Comparison of ENCODE assay signal across 11 mouse cellular contexts in genomic region chr5:35041268-35041829, GRCm38 (mm10). TPM values are rescaled to one million over a fixed set of nuclear protein-coding genes. Genes with fewer than 3 reads are reported as not detected.
DNase-seq lines count a peak whose midpoint lies in the region; ATAC-seq and TF ChIP-seq lines count a peak whose summit lies in the region.
"Had no signal": no experiment of that assay in that cellular context is flagged by ENCODE, and none has a peak within 500 bp of the region (broad histone marks: within the 10 kb centered on the region; RNA-seq: fewer than 3 reads in every experiment).

Hgfac (plus strand) TSS chr5:35041509.

- H3K4me1 ChIP-seq in megakaryocyte, embryonic 14.5 days: peaks cover 88% of the 10 kb centered on the region
- no peaks in the 10 kb centered on the region for H3K4me1 ChIP-seq in intestine, postnatal 0 days (replicated peaks; ENCODE audit: control insufficient read depth, insufficient read depth, low read length)
- no peaks in the 10 kb centered on the region for H3K4me1 ChIP-seq in midbrain, embryonic 13.5 days (replicated peaks)

- ATAC-seq in megakaryocyte, adult 5-6 weeks (ENCODE audit: poor library complexity, severe bottlenecking): no peak
- ATAC-seq in intestine, postnatal 0 days: peak; percentile 70
- no peak for ATAC-seq in midbrain, embryonic 13.5 days

- no peak within 1 kb of the TSS for H3K27ac ChIP-seq in intestine, postnatal 0 days (ENCODE audit: low read depth, low read length)
- H3K27ac ChIP-seq in midbrain, embryonic 13.5 days: no peak within 1 kb of the TSS
- no peak within 1 kb of the TSS for H3K27ac ChIP-seq in layer of hippocampus, adult 2 months

- no peak for TF ChIP-seq CTCF in intestine, postnatal 0 days (IDR thresholded peaks at IDR 0.05; ENCODE audit: low read depth)
- no peak for TF ChIP-seq CTCF in layer of hippocampus, adult 2 months (conservative IDR thresholded peaks at IDR 0.05)

- no peaks in the 10 kb centered on the region for H3K9me3 ChIP-seq in megakaryocyte, embryonic 14.5 days
- no peaks in the 10 kb centered on the region for H3K9me3 ChIP-seq in intestine, postnatal 0 days (ENCODE audit: control insufficient read depth)
- no peaks in the 10 kb centered on the region for H3K9me3 ChIP-seq in midbrain, embryonic 13.5 days

- H3K27me3 ChIP-seq in megakaryocyte, embryonic 14.5 days (replicated peaks): peaks cover 12% of the 10 kb centered on the region
- no peaks in the 10 kb centered on the region for H3K27me3 ChIP-seq in intestine, postnatal 0 days (replicated peaks; ENCODE audit: control insufficient read depth, insufficient read depth, low read length)
- H3K27me3 ChIP-seq in midbrain, embryonic 13.5 days: no peaks in the 10 kb centered on the region

- peak; percentile 70 for DNase-seq in large intestine, adult 2 months (ENCODE audit: low read depth, low spot score)
- peak; percentile 38 to 65 for DNase-seq in lung, postnatal 4 days
- DNase-seq in thymus, postnatal 36 days: no peak
- DNase-seq in layer of hippocampus, adult 2 months (ENCODE audit: low spot score in 2 of 2): no peak
- DNase-seq: adrenal gland, adult 8-10 months; cerebellum, adult 9-10 months; gastrocnemius, postnatal 14 days had no signal

- WGBS in intestine, postnatal 0 days: 25% methylated on average over 6 of the region's 6 CpGs
- 15% methylated on average over 6 of the region's 6 CpGs for WGBS in large intestine, adult 2 months
- WGBS in midbrain, embryonic 13.5 days: 63% methylated on average over 6 of the region's 6 CpGs

- H3K9ac ChIP-seq in intestine, postnatal 0 days (ENCODE audit: low read depth, low read length): no peak within 1 kb of the TSS
- H3K9ac ChIP-seq in midbrain, embryonic 13.5 days (replicated peaks): no peak within 1 kb of the TSS

- peaks cover 87% of the 10 kb centered on the region for H3K36me3 ChIP-seq in megakaryocyte, embryonic 14.5 days (replicated peaks; ENCODE audit: low read length)
- H3K36me3 ChIP-seq in intestine, postnatal 0 days (ENCODE audit: control insufficient read depth, insufficient read depth): no peaks in the 10 kb centered on the region
- H3K36me3 ChIP-seq in midbrain, embryonic 13.5 days: no peaks in the 10 kb centered on the region

- no peak within 1 kb of the TSS for H3K4me2 ChIP-seq in intestine, postnatal 0 days (replicated peaks; ENCODE audit: low read depth)
- H3K4me2 ChIP-seq in midbrain, embryonic 13.5 days (replicated peaks): no peak within 1 kb of the TSS

- peak within 1 kb of the TSS; percentile 79 for H3K4me3 ChIP-seq in megakaryocyte, embryonic 14.5 days (replicated peaks)
- H3K4me3 ChIP-seq in intestine, postnatal 0 days (ENCODE audit: low read depth, low read length): no peak within 1 kb of the TSS
- H3K4me3 ChIP-seq in midbrain, embryonic 13.5 days (replicated peaks): no peak within 1 kb of the TSS
- no peak within 1 kb of the TSS for H3K4me3 ChIP-seq in layer of hippocampus, adult 2 months

RNA-seq across cellular contexts. Expression of gene Hgfac, which starts in this region (rescaled TPM):
- 11.0 and 19.7 TPM in 2 replicates for polyA plus RNA-seq in megakaryocyte, embryonic 14.5 days (2012; ENCODE audit: insufficient read depth, low replicate concordance)
- total RNA-seq in megakaryocyte, adult 5-6 weeks (2015): not detected in 2 replicates
- 0.44 TPM in 1 of 2 replicates, not detected in the other for total RNA-seq in megakaryocyte, adult 5-6 weeks (2017)
- 8.2 and 10.5 TPM in 2 replicates for polyA plus RNA-seq in intestine, postnatal 0 days (2015; fragmentation: Nextera tagmentation; extraction: Ambion mirVana)
- 85.1 and 89.7 TPM in 2 replicates for polyA plus RNA-seq in large intestine, adult 2 months (2012; rRNA removed)
- polyA plus RNA-seq in midbrain, embryonic 13.5 days (2015; fragmentation: Nextera tagmentation; extraction: Ambion mirVana): 1.0 and 1.2 TPM in 2 replicates
- 1 to 10 TPM; 1.5 to 1.8 TPM for total RNA-seq in layer of hippocampus, adult 2 months (2021)

Comparison
In these comparisons a context has a peak if more than half of its experiments do, and no peak if none do; other contexts are left out.
1. DNase-seq: peak in large intestine, adult 2 months (single experiment) and lung, postnatal 4 days (2 of 2); none in thymus, postnatal 36 days (0 of 2) and layer of hippocampus, adult 2 months (0 of 2).